ENCODE assay signal across 13 mouse cellular contexts in the genomic region with DNA sequence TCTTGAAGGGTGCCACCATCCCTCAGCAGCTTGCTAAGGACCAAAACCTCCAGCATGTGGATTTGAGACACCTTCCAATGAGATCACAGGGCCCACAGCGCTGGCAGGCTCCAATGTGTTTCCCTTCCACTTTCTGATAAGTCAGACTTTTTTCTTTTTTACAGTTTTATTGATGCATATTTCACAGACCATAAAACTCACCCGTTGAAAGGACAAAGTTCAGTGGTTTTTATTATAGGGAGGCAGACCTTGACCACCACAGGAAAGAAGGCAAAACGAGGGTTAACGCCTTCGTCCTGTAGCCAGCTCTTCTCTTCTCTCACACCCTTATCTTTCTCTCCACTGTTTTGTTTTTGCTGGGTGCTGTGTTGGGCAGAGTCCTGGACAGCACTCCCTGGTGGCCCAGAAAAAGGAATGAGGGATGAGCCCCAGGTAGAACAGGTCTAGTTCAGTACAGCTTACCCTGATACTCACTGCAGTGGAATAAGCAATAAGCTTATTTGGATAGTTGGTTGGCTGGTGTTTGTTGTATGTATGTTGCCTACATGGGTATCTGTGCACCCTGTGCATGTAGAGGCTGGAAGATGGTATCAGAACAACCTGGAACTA.
"Had no signal": no experiment of that assay in that cellular context is flagged by ENCODE, and none has a peak within 500 bp of the region (broad histone marks: within the 10 kb centered on the region; RNA-seq: fewer than 3 reads in every experiment).

No protein-coding gene starts in this region.

- H3K27me3 ChIP-seq: liver, embryonic 15.5 days; midbrain, embryonic 15.5 days; neural tube, embryonic 12.5 days had no signal

- H3K9ac ChIP-seq: liver, embryonic 15.5 days; lung, embryonic 14.5 days; midbrain, embryonic 15.5 days; neural tube, embryonic 12.5 days had no signal

- ATAC-seq: midbrain, embryonic 15.5 days had no signal

- H3K36me3 ChIP-seq: limb, embryonic 10.5 days; liver, embryonic 15.5 days; midbrain, embryonic 10.5 days; midbrain, embryonic 15.5 days; neural tube, embryonic 12.5 days had no signal

- H3K4me3 ChIP-seq: left cerebral cortex, adult 2 months; limb, embryonic 10.5 days; liver, embryonic 15.5 days; midbrain, embryonic 10.5 days; midbrain, embryonic 15.5 days; neural tube, embryonic 12.5 days had no signal

- H3K4me2 ChIP-seq: liver, embryonic 11.5 days; liver, embryonic 15.5 days; lung, embryonic 14.5 days; midbrain, embryonic 15.5 days; neural tube, embryonic 12.5 days had no signal

- DNase-seq: kidney, adult 2 months; lung, embryonic 14.5 days; lung, postnatal 10 days; lung, postnatal 4 days; right cerebral cortex, postnatal 14 days; thymus, postnatal 36 days had no signal

- H3K27ac ChIP-seq: left cerebral cortex, adult 2 months; limb, embryonic 10.5 days; liver, embryonic 15.5 days; midbrain, embryonic 10.5 days; midbrain, embryonic 15.5 days; neural tube, embryonic 12.5 days had no signal

- H3K9me3 ChIP-seq: limb, embryonic 10.5 days; liver, embryonic 15.5 days; midbrain, embryonic 10.5 days; midbrain, embryonic 15.5 days; neural tube, embryonic 12.5 days had no signal
